Mouse (Mus musculus) adrenal gland, postnatal 10 days (tissue): ENCODE results near the gene Gde1. TPM values are rescaled to one million over a fixed set of nuclear protein-coding genes. Genes with fewer than 3 reads are reported as not detected.

Source experiments
- DNase-seq: peaks from one replicate; pipeline ENCODE4 v3.0.0; 2021; ENCODE audit warnings: mixed read lengths
- total RNA-seq, 2 experiments: library from RNA; stranded (reverse); gene quantifications; 2 replicates each; pipeline ENCODE4 v1.2.3; 2021

The Gde1 gene
- total RNA-seq, 2 experiments from 2014 or later, result 90.1 to 93.8 TPM

GRCm38 (mm10) chr7:118707216-118707615 is 1.6 kb upstream of the Gde1 start:
- no peak for DNase-seq

- DNase-seq, result no peak
Measured at GRCm38 (mm10) chr7:118706488-118706887, 910 bp upstream of the Gde1 start.

GRCm38 (mm10) chr7:118706051-118706450 is 473 bp upstream of the Gde1 start:
- DNase-seq, result no peak

GRCm38 (mm10) chr7:118704001-118704850 is 1.4 kb downstream of the Gde1 start:
- DNase-seq, result no peak

- no peak for DNase-seq
Measured at GRCm38 (mm10) chr7:118703144-118703561, 2.4 kb downstream of the Gde1 start.

GRCm38 (mm10) chr7:118698882-118699281 is 6.7 kb downstream of the Gde1 start:
- no peak for DNase-seq

- no peak for DNase-seq
Measured at GRCm38 (mm10) chr7:118697168-118697567, 8.4 kb downstream of the Gde1 start.

- no peak for DNase-seq
Measured at GRCm38 (mm10) chr7:118696146-118696545, 9.4 kb downstream of the Gde1 start.

- DNase-seq, result no peak
Measured at GRCm38 (mm10) chr7:118691287-118691686, 14.3 kb downstream of the Gde1 start.

- DNase-seq, result no peak
Measured at GRCm38 (mm10) chr7:118689088-118689487, 16.5 kb downstream of the Gde1 start.

GRCm38 (mm10) chr7:118688199-118688598 is 17.4 kb downstream of the Gde1 start:
- DNase-seq, result peak; percentile 84

GRCm38 (mm10) chr7:118676826-118677225 is 28.8 kb downstream of the Gde1 start:
- no peak for DNase-seq

- no peak for DNase-seq
Measured at GRCm38 (mm10) chr7:118670142-118670541, 35.4 kb downstream of the Gde1 start.

- no peak for DNase-seq
Measured at GRCm38 (mm10) chr7:118667773-118668172, 37.8 kb downstream of the Gde1 start.

- no peak for DNase-seq
Measured at GRCm38 (mm10) chr7:118656730-118657129, 48.8 kb downstream of the Gde1 start.

- no peak for DNase-seq
Measured at GRCm38 (mm10) chr7:118652572-118653295, 52.8 kb downstream of the Gde1 start.

GRCm38 (mm10) chr7:118650891-118651290 is 54.7 kb downstream of the Gde1 start:
- DNase-seq, result no peak

GRCm38 (mm10) chr7:118650119-118650518 is 55.5 kb downstream of the Gde1 start:
- no peak for DNase-seq

- no peak for DNase-seq
Measured at GRCm38 (mm10) chr7:118649328-118649727, 56.2 kb downstream of the Gde1 start.

GRCm38 (mm10) chr7:118646237-118646636 is 59.3 kb downstream of the Gde1 start:
- DNase-seq, result no peak
